Mouse (Mus musculus) cortical plate, adult 2 months (tissue): ENCODE data around the gene Camkmt.

Experiments
- CTCF ChIP-seq: fragments of 200-500 bp; IDR thresholded peaks from 2 replicates; pipeline ENCODE4 v1.5.1; 2011; ENCODE audit warnings: mild to moderate bottlenecking, control low read depth, low read length; ENCODE audit not compliant: insufficient read depth; ENCODE audit errors: extremely low read depth
- POLR2A ChIP-seq: fragments of 200-500 bp; IDR thresholded peaks from 2 replicates; pipeline ENCODE4 v1.6.1; 2011; ENCODE audit warnings: mild to moderate bottlenecking, low read length, control low read depth; ENCODE audit not compliant: insufficient read depth; ENCODE audit errors: extremely low read depth

GRCm38 (mm10) chr17:85059136-85059535, 31.2 kb upstream of the Camkmt start:
- TF ChIP-seq POLR2A, result no peak
- TF ChIP-seq CTCF, result no peak
